Mouse (Mus musculus): ENCODE results near the gene Wdr12. TPM values are rescaled to one million over a fixed set of nuclear protein-coding genes. Genes with fewer than 3 reads are reported as not detected.

Gene Wdr12
- total RNA-seq, 2 experiments from 2014 or later: 25.6 to 30.7 TPM

Other genes with a start within 250 kb of the Wdr12 start
- gene Fam117b, start 185.6 kb downstream of the Wdr12 start, total RNA-seq (2021): 10 to 100 TPM; 51.4 to 51.7 TPM
- 10 to 100 TPM; 38.2 to 42.1 TPM for gene Ica1l, start 55.5 kb downstream of the Wdr12 start, total RNA-seq (2021)
- 10 to 100 TPM; 23.9 to 28.6 TPM for gene Carf, start 398 bp downstream of the Wdr12 start, total RNA-seq (2021)
- gene Nbeal1, start 82.0 kb upstream of the Wdr12 start, total RNA-seq (2021): 10 to 100 TPM; 17.2 to 18.1 TPM
- 10 to 100 TPM in 1 of 2 experiments, 1 to 10 TPM in 1; 8.2 to 12.2 TPM for gene Cyp20a1, start 244.7 kb upstream of the Wdr12 start, total RNA-seq (2021)